Mouse (Mus musculus) erythroid progenitor cell, adult 5-6 weeks (primary cell): ENCODE data around the gene Rybp. TPM values are rescaled to one million over a fixed set of nuclear protein-coding genes. Genes with fewer than 3 reads are reported as not detected.

Source experiments
- ATAC-seq: replicated peaks from 2 replicates; pipeline ENCODE4 v1.8.0; 2016; ENCODE audit warnings: moderate number of reproducible peaks, mild to moderate bottlenecking, moderate TSS enrichment, inconsistent platforms; ENCODE audit not compliant: poor library complexity, low FRiP score, severe bottlenecking
- total RNA-seq, 2 experiments: library from RNA; stranded (forward) in 1 of 2; stranded (reverse) in 1 of 2; fragments of 150-400 nt in 1 of 2; fragments of 186-747, 209-891 nt in 1 of 2; gene quantifications; 2 replicates each; pipeline versions ENCODE4 v1.2.3 to v1.2.4; 2015 to 2017; ENCODE audit warnings: low replicate concordance in 2 of 2

Gene Rybp
- total RNA-seq, 2 experiments from 2014 or later = 7.1 to 12.2 TPM

DNA sequence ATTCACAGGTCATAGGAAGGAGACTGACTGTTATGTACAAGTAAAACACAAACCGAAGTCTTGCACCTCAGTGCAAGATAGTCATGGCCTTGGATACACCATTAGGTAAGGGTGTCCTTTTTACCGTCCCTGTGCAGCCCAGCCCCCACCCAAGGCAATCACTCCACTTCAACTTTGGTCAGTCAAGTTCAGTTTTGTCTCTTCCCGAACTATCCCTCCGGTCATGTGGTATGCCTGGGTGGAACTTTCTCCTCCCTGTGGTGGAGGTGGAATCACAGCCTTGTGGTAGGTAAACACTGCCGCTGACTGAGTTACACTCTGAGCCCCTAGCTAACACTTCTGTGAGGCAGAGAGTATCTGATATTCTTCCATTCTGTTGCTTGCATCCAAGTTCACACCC lies 1.8 kb upstream of the Rybp start:
- no peak for ATAC-seq

DNA sequence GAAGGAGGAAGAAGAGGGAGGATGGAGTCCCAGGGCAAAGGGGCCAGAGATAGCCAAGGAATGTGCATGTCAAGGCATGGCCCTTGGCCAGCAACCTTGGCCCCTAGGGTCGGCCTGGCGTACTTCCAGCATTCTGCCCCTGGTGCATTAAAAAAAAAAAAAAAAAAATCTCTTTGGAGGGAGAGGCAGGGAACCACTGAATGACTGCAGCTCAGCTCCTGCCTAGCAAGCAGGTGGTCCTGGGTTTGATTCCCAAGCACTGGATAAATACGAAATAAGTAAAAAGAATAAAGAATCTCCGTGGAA lies 1.4 kb upstream of the Rybp start:
- ATAC-seq = no peak

DNA sequence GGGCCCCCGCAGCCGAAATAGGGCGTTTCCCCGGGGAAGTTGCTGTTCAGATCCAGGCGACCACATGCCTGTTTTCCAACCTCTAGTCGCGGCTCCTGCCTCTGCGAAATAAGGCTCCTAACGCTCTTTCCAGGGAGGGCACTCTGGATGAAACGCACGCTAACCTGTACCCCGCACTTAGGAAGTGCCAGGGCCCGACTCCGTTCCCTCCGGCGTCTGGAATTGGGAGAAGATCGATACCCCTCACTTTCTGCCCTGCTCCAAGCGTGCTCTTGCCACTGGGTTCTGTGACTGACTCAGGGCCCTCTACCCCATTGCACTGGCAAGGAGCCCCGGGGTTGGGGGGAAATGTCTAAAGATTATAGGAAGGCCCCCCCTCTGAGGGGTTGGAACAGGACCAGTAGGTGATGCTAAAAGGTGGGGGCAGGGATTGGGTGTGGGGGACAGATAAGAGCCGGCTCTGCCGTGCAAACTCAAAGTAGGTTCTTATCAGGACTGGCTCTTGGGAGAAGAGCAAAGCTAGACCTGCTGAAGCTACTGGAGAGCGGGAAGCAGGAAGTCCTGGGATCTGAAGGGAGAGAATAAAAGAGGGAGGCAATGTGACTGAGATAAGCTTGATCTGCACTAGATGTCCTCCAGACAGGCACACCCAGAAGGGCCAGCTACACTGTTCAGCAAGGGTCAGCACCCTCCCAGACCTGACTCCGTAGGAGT lies 888 bp upstream of the Rybp start:
- ATAC-seq = no peak; the same call in 1 of the 2 replicates

DNA sequence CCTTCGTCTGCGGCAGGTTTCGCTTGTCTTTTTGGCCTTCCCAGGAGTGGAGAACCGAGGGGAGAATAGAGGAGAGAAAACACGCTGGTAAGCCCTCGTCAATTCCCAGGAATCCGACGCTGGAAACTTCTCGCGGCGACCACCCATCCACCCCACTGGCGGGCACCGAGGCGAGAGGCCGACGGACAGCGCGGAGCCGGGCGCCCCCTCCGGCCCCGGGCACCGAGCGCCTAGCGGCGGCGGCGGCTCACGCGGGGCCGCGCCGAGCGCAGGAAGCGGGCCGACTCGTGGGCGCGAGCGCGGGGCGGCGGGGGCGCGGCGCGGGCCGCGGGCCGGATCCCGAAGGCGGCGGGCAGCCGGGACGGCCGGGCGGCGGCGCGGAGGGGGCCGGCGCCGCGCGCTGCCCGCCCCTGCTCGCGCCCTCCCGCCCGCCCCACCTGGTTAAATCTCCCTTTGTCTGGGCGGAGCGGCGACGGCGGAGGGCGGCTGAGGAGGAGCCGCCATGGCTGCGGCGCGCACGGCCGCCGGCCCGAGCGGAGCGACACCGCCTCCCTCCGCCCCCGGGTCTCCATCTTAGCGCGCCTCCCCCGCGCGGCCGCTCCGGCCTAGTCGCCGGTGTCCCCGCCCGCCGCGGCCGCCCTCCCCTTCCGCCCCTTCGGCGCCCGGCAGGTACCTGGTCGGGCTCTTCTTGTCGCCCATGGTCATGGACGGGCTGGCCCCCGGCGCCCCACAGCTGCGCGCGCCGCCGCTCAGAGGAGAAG lies 532 bp downstream of the Rybp start:
- ATAC-seq = peak; percentile 63

DNA sequence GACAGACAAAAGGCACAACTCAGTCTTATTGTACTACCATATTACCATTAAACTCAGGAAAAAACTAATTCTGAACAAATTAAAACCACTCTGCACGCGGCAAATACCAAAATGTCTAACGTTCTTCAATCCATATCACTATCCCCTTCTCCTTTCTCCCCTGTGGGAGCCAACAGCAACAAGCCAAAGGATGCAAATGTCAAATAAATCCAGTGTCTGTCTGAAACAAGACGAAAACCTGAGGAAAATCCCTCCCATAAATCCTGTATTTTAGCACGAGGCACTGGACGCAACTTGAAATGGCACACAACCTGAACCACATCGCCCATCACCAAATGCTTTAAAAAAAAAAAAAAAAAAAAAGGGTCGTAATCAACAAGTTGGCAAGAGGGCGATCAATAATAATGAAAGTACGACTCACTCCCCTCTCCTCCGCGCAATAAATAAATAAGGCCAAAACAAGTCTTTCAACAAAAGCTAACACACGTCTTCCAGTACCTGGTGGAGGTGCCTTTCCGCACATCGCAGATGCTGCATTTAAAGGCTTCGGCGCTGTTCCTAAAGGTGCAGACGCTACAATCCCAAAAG lies 1.2 kb downstream of the Rybp start:
- ATAC-seq = no peak

DNA sequence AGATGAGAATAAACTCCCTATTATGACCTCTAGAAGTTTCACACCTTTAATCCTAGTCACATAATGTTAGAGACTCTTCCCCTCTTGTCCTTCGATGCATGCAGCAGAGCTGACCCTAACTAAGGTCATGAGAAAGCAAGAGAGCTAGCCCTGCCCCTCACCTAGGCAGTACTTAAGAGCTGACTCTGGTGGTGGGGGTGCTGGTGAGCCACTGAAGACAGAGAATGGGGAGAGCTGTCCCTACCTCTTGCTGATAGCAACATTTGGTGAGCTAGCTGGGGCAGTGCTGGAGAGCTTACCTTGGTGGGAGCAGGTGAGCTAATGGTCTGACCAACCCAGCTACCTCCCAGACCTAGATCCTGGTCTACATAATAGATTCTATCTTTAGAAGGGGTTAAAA lies 8.4 kb downstream of the Rybp start:
- no peak for ATAC-seq

DNA sequence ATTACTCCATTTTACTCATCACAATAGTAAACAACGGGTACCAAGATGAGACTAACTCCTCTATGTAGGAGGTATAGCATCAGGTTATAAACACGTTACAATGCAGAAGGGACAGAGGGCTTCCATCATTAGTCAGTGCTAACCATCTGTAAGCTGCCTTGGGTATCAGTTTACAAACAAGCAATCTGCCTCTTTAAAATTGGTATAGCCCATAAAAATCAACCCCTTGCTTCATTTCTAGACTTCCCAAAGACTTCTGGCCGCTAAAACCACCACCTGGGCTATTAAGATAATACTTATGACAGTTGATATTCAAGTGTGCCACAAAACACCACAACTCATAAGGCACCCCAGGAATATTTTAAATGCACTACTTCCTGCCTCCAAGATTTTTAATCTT lies 10.9 kb downstream of the Rybp start:
- ATAC-seq = no peak

DNA sequence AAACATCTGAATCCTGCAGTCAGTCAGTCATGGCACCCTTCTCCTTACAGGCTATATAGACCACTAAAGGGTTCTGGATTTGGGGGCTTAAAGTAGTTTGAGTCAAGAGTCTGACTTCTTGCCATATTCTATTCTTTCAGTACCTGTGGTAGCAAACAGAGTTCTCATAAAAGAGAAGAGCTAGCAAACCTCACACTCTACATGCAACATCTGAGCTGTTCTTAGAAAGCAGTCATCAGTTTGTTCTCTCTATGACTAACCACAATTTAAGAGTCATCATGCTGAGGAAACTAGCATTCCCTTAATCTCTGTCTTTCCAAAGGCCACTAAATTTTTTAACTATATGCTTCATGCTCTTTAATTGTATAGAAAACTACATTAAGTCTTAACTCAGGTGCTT lies 11.6 kb downstream of the Rybp start:
- ATAC-seq = no peak

DNA sequence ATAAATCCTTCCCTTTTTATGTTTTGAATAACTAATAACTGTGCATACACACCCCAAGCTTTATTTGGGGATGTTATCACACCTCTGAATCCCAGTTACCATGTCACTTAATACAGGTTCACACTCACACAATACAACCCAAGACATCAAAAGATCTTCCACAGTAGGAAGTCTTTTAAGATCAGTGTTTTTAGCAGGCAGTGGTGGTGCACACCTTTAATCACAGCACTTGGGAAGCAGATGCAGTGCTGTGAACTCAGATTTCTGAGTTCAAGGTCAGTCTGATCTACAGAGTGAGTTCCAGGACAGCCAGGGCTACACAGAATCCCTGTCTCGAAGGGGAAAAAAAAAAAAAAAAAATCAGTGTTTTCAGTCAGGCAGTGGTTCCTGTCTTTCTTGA lies 13.7 kb downstream of the Rybp start:
- ATAC-seq = no peak

DNA sequence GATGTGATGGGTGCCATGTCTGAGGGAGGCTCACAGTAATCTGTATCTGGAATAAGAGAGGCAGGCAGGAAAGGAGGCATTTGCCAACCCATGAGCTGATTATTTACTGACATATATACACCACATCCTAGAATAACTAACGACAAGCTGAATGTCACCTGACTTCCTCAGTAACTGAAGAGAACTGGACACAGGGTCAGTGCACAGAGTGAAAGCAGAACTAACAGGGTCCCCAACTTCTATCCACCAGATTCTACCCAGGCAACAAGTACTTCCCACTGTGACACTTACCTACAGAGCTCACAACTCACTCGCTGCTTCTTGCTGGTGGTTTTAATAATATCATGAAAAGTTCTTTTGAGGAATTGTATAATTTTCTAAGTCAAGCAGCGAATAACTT lies 15.3 kb downstream of the Rybp start:
- no peak for ATAC-seq

DNA sequence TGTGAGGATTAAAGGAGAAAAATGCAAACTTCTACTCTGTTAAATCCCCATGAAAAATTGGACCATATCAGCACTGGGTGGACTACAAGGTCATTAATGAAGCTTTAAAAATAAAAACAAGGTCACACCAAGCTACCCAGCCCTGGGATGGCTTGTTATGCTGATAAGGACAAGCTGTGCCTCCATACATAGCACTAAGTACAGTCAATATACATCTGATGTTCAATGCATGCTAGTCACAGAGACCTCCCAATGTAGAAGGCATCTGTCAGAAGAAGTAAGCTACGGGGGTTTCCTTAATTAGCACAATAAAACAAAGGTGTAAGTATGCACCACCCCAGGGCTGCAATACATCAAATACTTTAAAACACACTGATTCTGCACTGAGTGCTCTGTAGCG lies 16.5 kb downstream of the Rybp start:
- ATAC-seq = no peak

DNA sequence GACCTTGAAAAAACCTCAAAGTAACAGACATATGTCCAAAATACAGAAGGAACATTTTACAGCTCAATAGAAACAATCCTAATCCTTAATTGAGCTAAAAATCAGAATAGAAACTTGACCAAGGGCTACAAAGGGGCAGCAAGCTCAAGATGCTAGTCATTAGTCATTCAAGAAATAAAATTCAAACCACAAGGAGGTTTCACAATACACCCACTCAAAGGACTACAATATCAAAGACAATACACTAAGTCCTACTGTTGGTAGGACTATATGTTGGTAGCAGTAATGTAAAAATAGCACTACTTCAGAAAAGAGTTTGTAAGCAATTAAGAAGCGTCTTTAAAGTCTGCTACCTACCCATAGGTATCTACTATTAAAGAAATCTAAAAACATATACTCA lies 27.7 kb downstream of the Rybp start:
- no peak for ATAC-seq

DNA sequence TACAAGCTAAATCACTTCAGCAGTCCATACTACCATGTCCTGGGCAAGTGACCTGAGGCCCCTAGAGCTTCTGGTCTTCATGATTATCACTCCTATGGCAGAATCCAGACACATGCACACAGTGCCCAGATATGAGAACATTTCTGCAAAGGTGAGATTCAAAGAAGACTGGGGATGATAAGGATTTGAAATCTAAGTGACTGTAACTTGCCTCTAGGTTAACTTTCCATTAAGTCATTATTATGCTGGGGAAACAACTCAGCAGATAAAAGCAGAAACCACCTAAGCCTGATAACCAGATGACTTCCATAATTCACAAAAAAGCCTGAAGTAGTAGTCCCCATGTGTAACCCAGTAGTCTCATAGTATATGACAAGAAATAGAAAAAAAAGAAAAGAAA lies 29.0 kb downstream of the Rybp start:
- no peak for ATAC-seq

DNA sequence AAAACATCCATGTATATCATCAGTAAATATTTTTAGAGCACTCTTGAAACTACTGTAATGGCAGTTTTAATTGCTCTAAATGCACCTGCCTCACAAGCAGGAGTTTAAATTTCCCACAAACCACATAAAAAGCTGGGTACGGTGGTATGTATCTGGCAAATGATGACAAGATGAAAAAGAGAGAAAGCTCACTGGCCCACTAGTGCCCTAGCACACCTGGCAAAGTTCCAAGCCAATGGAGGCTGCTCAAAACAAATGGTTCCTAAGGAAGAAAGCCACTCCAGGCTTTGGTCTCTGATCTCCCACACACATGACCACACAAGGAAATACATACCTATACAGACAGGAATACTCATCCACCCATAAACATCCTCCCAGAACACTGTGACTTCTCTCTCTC lies 31.9 kb downstream of the Rybp start:
- ATAC-seq = no peak

DNA sequence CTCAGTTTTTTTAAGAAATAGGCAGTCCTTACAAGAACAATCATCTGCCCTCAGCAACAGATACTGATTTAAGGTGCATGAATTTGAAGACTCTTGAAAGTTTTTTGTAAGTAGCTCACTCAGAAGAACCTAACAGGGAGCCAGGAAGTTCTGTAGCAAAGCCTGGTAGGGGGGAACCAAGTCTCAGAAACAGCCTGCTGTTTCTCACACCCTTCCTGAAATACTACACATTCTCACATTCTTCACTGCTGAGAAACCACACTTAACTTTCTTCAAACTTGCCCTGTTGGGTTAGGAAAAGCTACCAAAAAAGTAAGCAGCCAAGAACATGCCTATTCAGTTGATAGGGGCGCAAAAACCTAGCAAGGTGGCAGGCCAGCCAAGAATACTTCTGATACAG lies 32.6 kb downstream of the Rybp start:
- ATAC-seq = no peak

DNA sequence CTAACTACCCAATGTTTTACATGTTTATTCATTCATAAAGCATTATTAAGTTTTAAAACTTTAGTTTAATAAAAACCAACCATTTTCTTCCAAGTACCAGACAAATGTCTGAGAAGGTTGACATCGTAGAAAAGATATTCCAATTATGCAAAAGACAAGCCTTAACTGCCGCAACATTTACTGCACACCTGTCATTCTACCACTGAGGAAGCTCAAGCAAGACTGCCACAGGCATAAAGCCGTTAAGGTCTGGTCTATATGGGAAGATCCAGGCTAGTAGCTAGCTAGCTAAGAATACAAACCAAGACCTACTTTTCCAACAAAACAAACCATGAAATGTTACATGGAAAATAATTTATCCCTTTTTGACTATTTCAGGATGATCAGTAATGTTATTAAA lies 42.8 kb downstream of the Rybp start:
- no peak for ATAC-seq

DNA sequence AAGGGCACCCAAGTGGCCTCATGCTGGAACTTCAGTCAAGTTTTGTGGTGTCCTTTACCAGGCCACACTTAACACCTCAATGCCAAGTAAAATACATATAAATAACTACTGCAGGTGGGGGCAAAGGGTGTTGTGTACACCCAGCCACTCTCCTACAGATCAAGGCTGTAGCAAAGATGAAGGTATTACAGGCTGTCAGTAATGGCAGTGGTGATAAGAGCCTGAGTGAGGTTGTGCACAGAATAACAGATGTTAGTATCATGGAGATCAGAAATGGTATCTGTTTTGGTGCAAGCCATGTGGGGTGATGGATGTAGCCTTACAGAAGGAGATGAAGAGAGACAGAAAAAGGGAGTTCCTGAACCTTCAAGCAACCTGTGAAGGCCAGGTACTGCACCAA lies 52.2 kb downstream of the Rybp start:
- no peak for ATAC-seq

DNA sequence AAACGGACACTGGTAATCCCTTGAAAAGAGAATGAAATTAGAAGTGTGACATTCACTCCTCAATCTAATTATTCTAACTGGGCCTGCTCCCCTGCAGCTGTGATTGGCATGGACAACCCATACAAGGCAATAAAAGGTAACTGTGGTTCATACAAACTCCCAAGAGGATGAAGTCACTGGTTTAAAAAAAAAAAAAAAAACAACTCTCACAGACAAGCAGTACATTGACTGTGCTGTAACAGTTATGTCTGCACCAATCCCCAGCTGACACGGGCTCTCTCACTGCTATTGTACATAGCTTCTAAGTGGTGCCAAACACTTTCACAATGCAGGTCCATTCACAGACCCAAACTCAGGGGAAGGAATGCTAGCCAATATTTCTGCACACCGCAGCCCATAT lies 53.8 kb downstream of the Rybp start:
- ATAC-seq = no peak

DNA sequence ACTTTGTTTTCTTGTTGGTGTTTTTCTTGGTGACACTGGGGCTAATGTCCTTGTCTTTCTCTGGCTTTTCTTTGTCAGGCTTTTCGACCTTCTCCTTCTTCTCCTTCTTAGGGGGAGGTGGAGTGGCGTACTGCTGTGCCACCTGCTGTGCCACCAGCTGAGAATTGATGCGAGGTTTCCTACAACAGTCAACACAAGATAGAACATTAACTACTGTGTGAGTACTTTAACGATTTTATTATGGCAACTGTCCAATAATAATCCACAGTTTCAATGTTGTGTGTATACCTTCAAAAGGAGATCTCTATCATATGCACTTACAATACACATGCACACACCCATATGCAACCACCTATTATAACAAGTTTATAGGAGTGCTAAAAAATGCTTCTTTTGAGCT lies 54.2 kb downstream of the Rybp start:
- ATAC-seq = no peak

DNA sequence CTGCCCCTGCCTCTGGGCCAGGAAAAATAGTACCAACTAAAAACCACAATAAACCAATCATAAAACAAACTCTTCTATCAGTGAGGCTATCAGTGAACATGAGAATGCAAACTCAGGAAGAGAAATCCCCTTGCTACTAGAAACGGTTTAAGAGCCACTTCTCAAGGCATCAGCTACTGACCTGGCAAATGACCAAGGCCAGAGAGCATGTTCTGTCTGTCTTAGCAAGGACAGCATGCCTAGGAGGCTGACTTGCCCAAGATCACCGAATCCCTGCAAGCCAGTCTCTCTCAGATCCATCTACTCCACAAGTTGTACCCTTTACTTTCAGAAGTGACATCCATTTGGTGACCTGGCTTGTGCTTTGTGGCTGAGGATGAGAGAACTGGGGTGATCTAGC lies 61.1 kb downstream of the Rybp start:
- ATAC-seq = no peak

DNA sequence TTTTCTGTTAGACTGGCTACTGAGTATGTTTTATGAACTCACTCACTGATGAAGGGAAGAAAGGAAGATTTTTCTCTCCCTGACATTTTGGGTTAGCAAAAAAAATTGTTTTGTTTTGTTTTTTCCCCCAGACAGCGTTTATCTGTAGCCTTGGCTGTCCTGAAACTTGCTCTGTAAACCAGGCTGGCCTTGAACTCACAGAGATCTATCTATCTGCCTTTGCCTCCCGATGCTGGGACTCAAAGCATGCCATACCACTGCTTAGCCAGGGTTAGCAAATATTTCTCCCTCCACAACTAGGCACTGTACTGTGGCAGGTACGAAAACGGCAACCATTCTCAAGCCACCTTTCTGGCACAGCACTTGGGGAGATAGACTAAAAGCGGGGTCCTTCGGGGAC lies 63.4 kb downstream of the Rybp start:
- ATAC-seq = no peak

DNA sequence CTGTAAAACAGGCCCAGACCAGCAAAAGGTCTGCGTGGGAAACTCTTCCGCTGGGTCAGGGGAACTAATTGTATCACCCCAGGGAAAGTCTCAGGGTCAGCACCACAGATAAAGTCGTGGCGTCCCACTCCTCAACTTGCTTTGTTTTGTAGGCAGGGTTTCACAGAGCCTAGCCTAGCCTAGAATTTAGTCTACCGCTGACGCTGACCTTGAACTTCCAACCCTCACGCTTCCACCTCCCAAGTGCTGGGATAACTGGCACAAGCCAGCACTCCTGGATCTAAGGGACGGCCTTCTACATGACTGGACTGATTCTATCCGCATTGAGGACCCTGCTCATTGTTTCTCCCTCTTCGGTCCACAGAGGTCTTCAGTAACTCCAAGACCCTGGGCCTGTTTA lies 63.9 kb downstream of the Rybp start:
- no peak for ATAC-seq
